ENCODE assay signal across 8 mouse cellular contexts in genomic region chr4:40837451-40838285, GRCm38 (mm10). TPM values are rescaled to one million over a fixed set of nuclear protein-coding genes. Genes with fewer than 3 reads are reported as not detected.
DNase-seq lines count a peak whose midpoint lies in the region; ATAC-seq lines count a peak whose summit lies in the region.

No protein-coding gene starts in this region.

- H3K4me3 ChIP-seq in limb, embryonic 12.5 days (replicated peaks), result no peak overlapping the region
- H3K4me3 ChIP-seq in limb, embryonic 10.5 days, result no peak overlapping the region
- no peak overlapping the region for H3K4me3 ChIP-seq in heart, embryonic 11.5 days (ENCODE audit: low read depth, low read length)

- H3K9me3 ChIP-seq in limb, embryonic 12.5 days, result no peaks in the 10 kb centered on the region
- H3K9me3 ChIP-seq in limb, embryonic 10.5 days (replicated peaks), result no peaks in the 10 kb centered on the region
- H3K9me3 ChIP-seq in heart, embryonic 11.5 days (replicated peaks; ENCODE audit: control insufficient read depth, low read length), result no peaks in the 10 kb centered on the region

- H3K4me2 ChIP-seq in limb, embryonic 12.5 days, result no peak overlapping the region
- peak overlapping the region; percentile 53 for H3K4me2 ChIP-seq in heart, embryonic 11.5 days

- no peak for ATAC-seq in limb, embryonic 12.5 days (ENCODE audit: insufficient number of reproducible peaks, insufficient read depth, low FRiP score, low TSS enrichment, low read depth)
- ATAC-seq in heart, embryonic 11.5 days (replicated peaks; ENCODE audit: insufficient number of reproducible peaks, low FRiP score, low TSS enrichment), result peak; percentile 63; the same call in 1 of the 2 replicates

- peak overlapping the region; percentile 12 for H3K27ac ChIP-seq in limb, embryonic 12.5 days
- H3K27ac ChIP-seq in limb, embryonic 10.5 days, result no peak overlapping the region
- peak overlapping the region; percentile 89 for H3K27ac ChIP-seq in heart, embryonic 11.5 days (ENCODE audit: low read depth, low read length)

- intact Hi-C loops in left cerebral cortex, postnatal 36 days (cut with DNase I), result no loop called here

- no peaks in the 10 kb centered on the region for H3K36me3 ChIP-seq in limb, embryonic 12.5 days
- H3K36me3 ChIP-seq in limb, embryonic 10.5 days, result no peaks in the 10 kb centered on the region
- H3K36me3 ChIP-seq in heart, embryonic 11.5 days (ENCODE audit: control insufficient read depth, insufficient read depth, low read length), result no peaks in the 10 kb centered on the region

- peaks cover 15% of the 10 kb centered on the region for H3K4me1 ChIP-seq in limb, embryonic 12.5 days (replicated peaks)
- H3K4me1 ChIP-seq in limb, embryonic 10.5 days, result peaks cover 6% of the 10 kb centered on the region; the same call in 1 of the 2 replicates
- H3K4me1 ChIP-seq in heart, embryonic 11.5 days (ENCODE audit: control insufficient read depth, insufficient read depth, low read length), result peaks cover 49% of the 10 kb centered on the region

- WGBS in limb, embryonic 12.5 days, result 50% methylated on average over 10 of the region's 10 CpGs
- 81% methylated on average over 10 of the region's 10 CpGs for WGBS in limb, embryonic 10.5 days
- WGBS in heart, embryonic 11.5 days (ENCODE audit: insufficient replicate concordance), result 46% methylated on average over 10 of the region's 10 CpGs

- no peak for DNase-seq in limb, embryonic 10.5 days (ENCODE audit: low spot score)
- DNase-seq in adipocyte (ENCODE audit: low spot score), result peak; percentile 68
- DNase-seq in kidney, postnatal 25 days, result peak; percentile 77 to 90
- DNase-seq in retina, postnatal 1 day, result peak; percentile 77
- DNase-seq in frontal cortex, postnatal 25 days (ENCODE audit: low spot score in 2 of 2), result no peak
- DNase-seq in left cerebral cortex, postnatal 36 days (ENCODE audit: low spot score in 2 of 2), result no peak

- H3K9ac ChIP-seq in limb, embryonic 12.5 days (replicated peaks), result no peak overlapping the region
- H3K9ac ChIP-seq in heart, embryonic 11.5 days (ENCODE audit: low read depth, low read length), result peak overlapping the region; percentile 16; the same call in 1 of the 2 replicates

- no peaks in the 10 kb centered on the region for H3K27me3 ChIP-seq in limb, embryonic 12.5 days
- no peaks in the 10 kb centered on the region for H3K27me3 ChIP-seq in limb, embryonic 10.5 days (ENCODE audit: low read depth, poor library complexity, severe bottlenecking)
- no peaks in the 10 kb centered on the region for H3K27me3 ChIP-seq in heart, embryonic 11.5 days (ENCODE audit: control insufficient read depth, insufficient read depth, low read length)

RNA-seq across cellular contexts. Expression of gene B4galt1, which starts 16.1 kb away (rescaled TPM):
- polyA plus RNA-seq in limb, embryonic 12.5 days (2016; fragmentation: Nextera tagmentation; extraction: Ambion mirVana), result 32.9 and 37.4 TPM in 2 replicates
- 23.6 and 29.9 TPM in 2 replicates for polyA plus RNA-seq in limb, embryonic 10.5 days (2016; fragmentation: Nextera tagmentation; extraction: Ambion mirVana)
- 43.9 and 50.2 TPM in 2 replicates for polyA plus RNA-seq in heart, embryonic 11.5 days (2014; fragmentation: Nextera tagmentation; extraction: Ambion mirVana)
- total RNA-seq in left cerebral cortex, postnatal 36 days (2021), result 1 to 10 TPM; 4.1 to 5.1 TPM

Comparison
In these comparisons a context has a peak if more than half of its experiments do, and no peak if none do; other contexts are left out.
1. DNase-seq: peak in adipocyte (single experiment), kidney, postnatal 25 days (2 of 2) and retina, postnatal 1 day (single experiment); none in limb, embryonic 10.5 days (single experiment), frontal cortex, postnatal 25 days (0 of 2) and left cerebral cortex, postnatal 36 days (0 of 2).